Mouse (Mus musculus): ENCODE data around the gene Pyy.

Gene Pyy

GRCm38 (mm10) chr11:102107732-102108131 is at the start of gene Pyy:
Gene Pyy (minus strand): TSS chr11:102107832.
- DNase-seq (ENCODE audit: low spot score in 2 of 2), result no peak

GRCm38 (mm10) chr11:102156786-102157089 is 49.1 kb upstream of the Pyy start:
- no peak for DNase-seq (ENCODE audit: low spot score in 2 of 2)

- peak; percentile 88 to 90 for DNase-seq (ENCODE audit: low spot score in 2 of 2)
Measured at GRCm38 (mm10) chr11:102156039-102156785, 48.6 kb upstream of the Pyy start, which contains the start of gene Tmem101. Gene Tmem101 (minus strand): TSS chr11:102156404.

GRCm38 (mm10) chr11:102147213-102147989 is 39.8 kb upstream of the Pyy start:
- DNase-seq (ENCODE audit: low spot score in 2 of 2), result no peak

GRCm38 (mm10) chr11:102146531-102146930 is 38.9 kb upstream of the Pyy start:
- no peak for DNase-seq (ENCODE audit: low spot score in 2 of 2)

- DNase-seq (ENCODE audit: low spot score in 2 of 2), result no peak
Measured at GRCm38 (mm10) chr11:102146005-102146404, 38.4 kb upstream of the Pyy start.

- no peak for DNase-seq (ENCODE audit: low spot score in 2 of 2)
Measured at GRCm38 (mm10) chr11:102145471-102146001, 37.9 kb upstream of the Pyy start, which contains the start of gene Nags. Gene Nags (plus strand): TSS chr11:102145513.

GRCm38 (mm10) chr11:102144957-102145470 is 37.4 kb upstream of the Pyy start:
- DNase-seq (ENCODE audit: low spot score in 2 of 2), result no peak

GRCm38 (mm10) chr11:102142355-102142754 is 34.7 kb upstream of the Pyy start:
- no peak for DNase-seq (ENCODE audit: low spot score in 2 of 2)

GRCm38 (mm10) chr11:102140508-102140907 is 32.9 kb upstream of the Pyy start:
- no peak for DNase-seq (ENCODE audit: low spot score in 2 of 2)

- peak; percentile 52 to 71 for DNase-seq (ENCODE audit: low spot score in 2 of 2)
Measured at GRCm38 (mm10) chr11:102138447-102138740, 30.8 kb upstream of the Pyy start.

- DNase-seq (ENCODE audit: low spot score in 2 of 2), result no peak
Measured at GRCm38 (mm10) chr11:102137625-102138446, 30.2 kb upstream of the Pyy start.

- DNase-seq (ENCODE audit: low spot score in 2 of 2), result no peak
Measured at GRCm38 (mm10) chr11:102134516-102134915, 26.9 kb upstream of the Pyy start.

GRCm38 (mm10) chr11:102117386-102117785 is 9.8 kb upstream of the Pyy start:
- DNase-seq (ENCODE audit: low spot score in 2 of 2), result no peak

GRCm38 (mm10) chr11:102116241-102116640 is 8.6 kb upstream of the Pyy start:
- DNase-seq (ENCODE audit: low spot score in 2 of 2), result no peak

- DNase-seq (ENCODE audit: low spot score in 2 of 2), result no peak
Measured at GRCm38 (mm10) chr11:102111576-102111975, 3.9 kb upstream of the Pyy start.

GRCm38 (mm10) chr11:102106911-102107310 is 721 bp downstream of the Pyy start:
- DNase-seq (ENCODE audit: low spot score in 2 of 2), result no peak

GRCm38 (mm10) chr11:102102485-102103258 is 5.0 kb downstream of the Pyy start:
- DNase-seq (ENCODE audit: low spot score in 2 of 2), result peak in 1 of 2 experiments; percentile 52

GRCm38 (mm10) chr11:102101219-102101618 is 6.4 kb downstream of the Pyy start, which contains the start of gene Ppy:
Gene Ppy (minus strand): TSS chr11:102101319.
- DNase-seq (ENCODE audit: low spot score in 2 of 2), result no peak

- peak; percentile 73 to 80 for DNase-seq (ENCODE audit: low spot score in 2 of 2)
Measured at GRCm38 (mm10) chr11:102096887-102097391, 10.7 kb downstream of the Pyy start.

GRCm38 (mm10) chr11:102096446-102096845 is 11.2 kb downstream of the Pyy start:
- no peak for DNase-seq (ENCODE audit: low spot score in 2 of 2)
